Mouse (Mus musculus) A20 (cell line): ENCODE data around the gene Prr5.
A peak's percentile ranks its signal among the peaks of the same experiment; 100 is the strongest.

Experiments used
- DNase-seq: peaks from one replicate; pipeline ENCODE4 v3.0.0-alpha.2; 2011; ENCODE audit warnings: low read depth, low spot score

Gene Prr5

DNA sequence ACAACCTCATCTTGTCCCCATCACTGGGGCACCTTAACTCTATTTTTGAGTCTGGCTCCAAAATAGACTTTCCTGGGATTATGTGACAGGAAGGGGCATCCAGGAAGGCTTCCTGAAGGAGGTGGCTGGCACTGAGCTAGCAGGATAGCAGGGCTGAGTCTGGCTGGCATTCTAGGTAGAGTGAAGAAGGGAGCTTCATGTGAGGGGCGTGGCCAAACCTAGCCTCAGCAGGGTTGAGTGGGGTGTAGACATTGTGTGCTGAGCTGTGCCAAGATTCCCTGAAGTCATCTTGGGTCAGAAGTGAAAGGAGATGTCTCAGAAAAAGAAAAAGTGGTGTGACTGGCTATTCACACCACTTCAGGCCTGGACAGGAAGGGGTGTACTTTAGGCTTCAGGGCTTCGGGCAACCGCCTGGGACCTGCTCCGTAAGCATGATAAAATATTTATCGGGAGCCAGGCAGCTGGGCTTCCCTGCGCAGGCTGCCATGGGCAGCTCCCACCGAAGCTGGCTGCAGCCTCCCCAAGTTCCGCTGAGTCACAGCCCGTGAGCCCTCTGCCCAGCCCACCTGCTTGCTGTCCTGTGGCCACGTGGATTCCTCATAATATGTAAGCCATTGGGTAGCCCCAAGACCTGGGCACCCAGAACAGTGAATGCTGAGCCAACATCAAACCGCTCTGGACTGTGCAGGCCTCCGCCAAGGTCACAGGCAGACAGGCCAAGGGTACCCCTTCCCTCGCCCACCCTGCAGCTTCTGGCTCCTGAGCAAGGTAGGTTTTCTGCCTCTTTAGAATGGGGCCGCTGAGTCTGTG, at the start of gene Prr5:
Gene Prr5, plus strand, starts transcription at position 683 of the 810 bp plus-strand sequence.
- DNase-seq: no peak

DNA sequence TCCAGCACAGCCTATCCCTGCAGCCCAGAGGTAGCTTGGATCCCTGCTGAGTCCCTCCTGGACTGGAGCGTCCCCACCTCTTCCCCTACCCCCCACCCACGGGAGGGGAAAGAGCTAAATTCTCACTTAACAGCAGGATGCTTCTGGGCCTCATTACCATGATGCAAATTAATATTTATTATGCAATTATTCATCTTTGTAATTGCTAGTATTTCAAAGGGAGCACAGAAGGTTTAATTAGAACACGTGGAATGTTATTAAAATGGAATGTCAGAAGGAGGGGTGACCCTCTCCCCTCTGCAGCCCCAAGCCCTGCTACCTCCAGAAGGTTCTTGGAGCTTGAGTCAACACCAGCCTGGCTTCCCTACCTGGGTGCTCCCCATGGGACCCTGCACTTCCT, 49.4 kb upstream of the Prr5 start:
- no peak for DNase-seq

DNA sequence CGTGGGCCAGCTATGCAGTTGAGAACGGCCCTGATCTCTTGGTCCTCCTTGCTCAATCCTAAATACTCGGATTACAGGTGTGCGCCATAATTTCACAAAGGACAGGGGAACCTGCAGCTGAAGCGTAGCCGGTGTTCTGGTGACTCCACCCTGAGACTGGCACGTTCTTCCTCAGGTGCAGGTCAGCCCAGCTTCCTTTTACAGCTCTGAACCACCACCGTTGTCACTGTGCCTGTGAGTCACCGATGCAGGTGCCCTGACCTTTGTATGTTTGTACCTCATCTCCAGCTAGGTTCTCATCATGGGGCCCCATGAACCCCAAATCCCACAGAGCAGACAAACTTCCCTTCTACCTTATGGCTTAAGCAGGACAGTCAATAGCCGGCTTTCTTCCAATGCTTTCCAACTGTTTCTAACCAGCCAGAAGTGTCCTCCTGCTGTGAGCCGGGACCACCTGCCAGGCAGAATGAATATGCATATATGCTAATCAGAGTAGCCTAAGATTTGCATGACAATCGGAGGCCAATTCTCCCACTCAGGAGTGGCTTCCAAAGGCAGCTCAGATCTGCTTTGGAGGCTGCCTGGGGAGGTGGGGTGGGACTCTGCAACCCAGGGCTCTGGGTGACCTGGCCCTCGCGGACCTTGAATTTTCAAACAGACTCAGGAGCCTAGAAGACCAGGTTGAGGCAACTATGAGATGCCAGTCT, 47.5 kb upstream of the Prr5 start:
- no peak for DNase-seq

DNA sequence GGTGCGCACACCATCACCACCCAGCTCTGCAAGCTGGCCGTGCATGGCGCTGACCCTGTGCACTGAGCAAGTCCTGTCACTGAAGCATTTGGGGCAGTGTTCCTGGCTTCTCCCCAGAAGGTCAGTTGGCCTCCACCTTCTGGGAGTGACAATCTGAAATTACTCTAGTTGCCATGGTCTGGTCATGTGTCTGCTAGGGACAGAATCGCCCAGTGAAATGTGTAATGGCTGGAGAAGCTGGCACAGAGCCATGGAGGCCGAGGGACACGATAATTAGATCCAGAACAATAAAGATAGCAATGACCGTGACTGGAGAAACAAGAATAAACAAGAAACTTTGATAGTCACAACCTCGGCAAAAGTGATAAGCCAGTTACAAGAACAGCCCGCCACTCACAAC, 44.5 kb upstream of the Prr5 start:
- no peak for DNase-seq

DNA sequence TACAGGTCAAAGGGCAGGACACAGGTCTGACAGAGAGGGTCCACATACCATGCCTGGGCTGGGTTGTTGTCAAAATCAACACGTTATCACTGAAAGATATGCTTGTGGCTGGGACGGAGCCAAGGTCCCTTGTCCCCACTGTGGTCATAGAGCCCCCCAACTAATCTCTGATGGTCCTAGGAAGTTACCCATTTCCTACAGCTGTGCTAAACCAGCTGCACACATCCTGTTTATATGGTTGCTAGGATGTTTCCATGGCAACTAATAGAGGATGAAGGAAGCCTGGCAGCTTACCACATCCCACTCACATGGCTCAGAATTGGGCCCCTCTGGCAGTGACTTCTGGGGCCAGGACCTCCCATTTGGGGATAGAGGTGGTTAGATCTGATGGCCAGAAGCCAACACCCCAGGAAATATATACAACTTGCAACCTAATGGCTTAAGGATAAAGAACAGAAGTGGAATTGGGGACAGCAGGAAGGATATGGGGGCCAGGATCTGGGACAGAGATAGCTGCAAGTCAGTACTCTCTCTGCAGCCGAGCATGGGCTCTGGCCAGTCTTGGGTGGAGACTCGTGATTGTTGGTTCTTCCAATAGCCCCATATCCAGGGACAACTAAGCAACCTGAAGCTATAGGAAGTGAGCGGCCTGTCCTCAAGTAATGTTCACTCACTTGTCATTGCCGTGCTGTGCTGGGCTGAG, 43.6 kb upstream of the Prr5 start:
- no peak for DNase-seq

DNA sequence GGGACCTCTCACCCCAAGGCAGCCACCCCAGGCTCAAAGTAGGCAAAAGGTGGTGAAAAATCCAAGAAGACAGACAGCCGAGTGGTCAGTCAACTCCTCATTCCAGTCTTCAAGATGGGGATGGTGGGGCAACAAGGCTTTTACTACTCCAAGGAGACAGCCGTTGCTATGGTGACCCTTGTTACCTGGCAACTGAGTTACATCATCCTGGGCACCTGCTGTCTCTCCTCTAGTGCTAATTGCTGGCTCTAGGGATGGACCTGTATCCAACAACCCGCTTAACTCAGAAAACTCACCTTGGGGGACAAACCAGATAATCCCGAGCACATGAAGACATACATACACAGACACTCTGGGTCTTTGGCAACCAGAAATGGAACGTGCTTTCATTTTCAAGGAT, 42.1 kb upstream of the Prr5 start:
- DNase-seq: no peak

DNA sequence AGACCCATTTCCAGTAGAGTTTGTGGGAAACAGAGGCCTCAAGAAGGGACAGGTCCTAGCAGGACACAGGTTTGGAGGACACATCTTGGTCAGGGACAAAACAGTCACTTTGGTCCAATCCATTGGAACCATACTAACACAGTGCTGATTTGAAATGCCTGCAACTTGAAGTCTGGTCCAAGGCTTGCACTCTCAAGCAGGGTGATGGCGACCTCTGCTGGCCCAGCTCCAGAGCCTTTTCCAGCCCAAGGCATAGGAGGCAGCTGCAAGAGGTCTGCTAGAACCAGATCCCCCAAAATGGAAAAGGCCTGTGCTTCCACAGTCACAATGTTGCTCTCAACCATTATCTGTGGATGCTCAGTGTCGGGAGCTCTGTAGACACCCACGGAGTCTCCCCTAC, 39.7 kb upstream of the Prr5 start:
- peak; percentile 63 for DNase-seq

DNA sequence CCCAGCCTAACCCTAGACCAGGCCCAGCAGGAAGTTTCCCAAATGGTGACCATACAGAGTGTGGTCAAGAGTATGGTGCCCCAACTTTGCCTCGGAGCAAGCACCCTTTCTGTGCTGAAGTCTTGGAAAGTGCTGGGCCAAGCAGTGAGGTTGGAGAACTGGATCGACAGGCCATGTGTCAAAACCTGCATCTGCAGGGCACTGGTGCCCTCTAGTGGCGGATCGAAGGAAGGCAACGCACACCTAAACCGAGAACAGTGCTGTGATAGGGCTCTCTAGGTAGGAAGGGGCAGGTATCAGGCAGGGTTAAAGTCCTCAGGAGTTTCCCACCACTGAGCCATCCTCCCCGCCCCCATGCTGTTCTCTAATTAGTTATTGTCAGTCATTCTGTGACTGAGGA, 37.9 kb upstream of the Prr5 start:
- DNase-seq: peak; percentile 77

DNA sequence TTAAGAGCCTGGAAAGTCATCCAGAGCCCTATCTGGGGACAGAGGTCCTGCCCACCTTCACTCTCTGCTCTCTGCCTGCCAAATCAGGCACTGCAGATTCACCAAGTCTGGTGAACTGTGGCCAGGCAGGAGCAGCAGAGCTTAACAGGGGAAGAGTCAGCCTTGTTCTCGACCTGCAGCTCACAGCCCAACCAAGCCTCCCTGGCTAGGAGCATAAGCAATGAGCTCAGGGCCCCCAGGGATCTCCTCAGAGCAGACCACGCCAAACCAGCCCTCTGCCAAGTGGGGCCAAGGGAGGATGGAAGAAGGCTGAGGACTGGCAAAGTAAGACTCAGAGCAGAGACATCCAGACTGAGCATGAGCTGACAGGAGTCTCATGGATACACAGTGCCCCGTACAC, 35.1 kb upstream of the Prr5 start:
- no peak for DNase-seq

DNA sequence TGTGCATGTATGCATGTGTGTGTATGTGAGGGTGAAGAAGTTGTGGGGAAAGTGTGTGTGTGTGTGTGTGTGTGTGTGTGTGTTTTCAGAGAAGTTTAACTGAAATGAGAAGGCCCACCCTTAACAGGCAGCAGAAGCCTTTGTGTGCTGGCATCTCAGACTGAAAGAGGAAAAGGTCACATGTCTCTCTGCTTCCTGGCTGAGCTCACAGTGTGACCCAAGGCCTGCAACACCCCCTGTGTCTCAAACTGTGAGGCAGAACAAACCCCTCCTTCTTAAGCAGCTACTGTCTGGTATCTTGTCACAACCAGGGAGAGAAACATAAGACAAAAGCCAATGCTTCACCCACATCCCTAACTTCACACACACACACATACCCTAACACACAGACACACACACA, 31.0 kb upstream of the Prr5 start:
- no peak for DNase-seq

DNA sequence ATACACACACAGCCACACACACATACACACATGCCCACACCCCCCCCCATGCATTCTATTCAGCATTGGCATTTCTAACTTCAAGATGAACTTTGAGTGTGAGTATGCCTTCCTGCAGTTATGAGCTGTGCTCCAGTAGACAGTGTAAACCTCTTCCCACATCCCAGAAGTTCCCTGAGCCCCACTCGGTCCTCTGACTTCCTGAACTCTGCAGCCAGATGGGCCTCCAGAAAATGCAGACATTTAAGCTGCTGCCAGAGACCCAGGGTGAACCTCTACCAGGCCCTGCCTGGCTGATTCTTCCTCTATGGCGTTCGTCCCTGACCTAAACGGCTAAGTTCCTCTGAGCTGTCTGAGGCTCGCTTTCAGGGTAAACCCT, 30.4 kb upstream of the Prr5 start:
- DNase-seq: no peak

DNA sequence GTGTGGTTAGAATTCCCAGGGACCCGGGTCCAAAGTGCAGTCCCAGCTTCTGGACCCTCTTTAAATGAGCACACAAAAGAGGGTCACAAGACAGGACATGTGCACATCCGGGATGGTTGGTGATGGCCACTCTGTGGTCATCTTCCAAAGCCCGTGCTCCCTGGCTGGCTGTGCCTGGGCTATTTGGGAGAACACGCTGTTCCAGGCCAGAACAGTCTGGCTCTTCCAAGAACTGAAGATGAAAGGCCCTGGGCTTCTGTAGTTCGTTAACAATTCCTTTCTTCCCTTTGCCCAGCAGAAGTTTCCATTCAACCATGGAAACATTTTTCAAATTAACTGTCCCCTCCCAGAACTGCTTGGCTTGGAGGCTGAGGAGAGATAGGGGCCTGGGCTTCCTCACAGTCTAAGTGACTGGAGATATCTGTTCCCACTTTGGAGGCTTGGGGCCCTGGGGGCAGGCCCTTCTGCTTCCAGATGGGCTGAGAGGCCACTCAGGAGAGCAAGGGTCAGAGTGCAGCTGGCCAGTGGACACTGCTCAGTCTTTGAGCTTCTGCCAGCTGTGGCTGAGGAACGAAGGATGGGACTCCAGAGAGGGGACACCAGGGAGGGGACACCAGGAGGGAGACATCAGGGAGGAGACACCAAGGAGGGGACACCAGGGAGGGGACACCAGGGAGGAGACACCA, 29.8 kb upstream of the Prr5 start:
- no peak for DNase-seq

DNA sequence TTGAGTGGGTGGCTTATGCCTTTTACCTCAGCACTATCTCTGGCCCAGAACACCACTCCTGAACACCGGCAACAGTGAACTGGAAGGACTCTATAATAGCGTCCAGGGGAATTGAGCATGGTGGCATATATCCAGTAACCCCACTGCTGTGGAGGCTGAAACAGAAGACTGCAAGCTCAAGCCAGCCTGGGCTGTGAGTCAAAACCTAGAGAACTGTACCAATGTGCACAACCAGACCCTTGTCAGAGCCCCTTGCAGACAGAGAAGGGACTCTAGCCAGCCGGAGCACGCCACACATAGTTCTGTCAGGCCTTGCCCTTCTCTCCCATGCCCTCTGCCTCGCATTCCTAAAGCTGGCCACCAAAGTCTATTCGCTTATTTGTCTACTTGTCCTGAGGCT, 28.7 kb upstream of the Prr5 start:
- DNase-seq: no peak

DNA sequence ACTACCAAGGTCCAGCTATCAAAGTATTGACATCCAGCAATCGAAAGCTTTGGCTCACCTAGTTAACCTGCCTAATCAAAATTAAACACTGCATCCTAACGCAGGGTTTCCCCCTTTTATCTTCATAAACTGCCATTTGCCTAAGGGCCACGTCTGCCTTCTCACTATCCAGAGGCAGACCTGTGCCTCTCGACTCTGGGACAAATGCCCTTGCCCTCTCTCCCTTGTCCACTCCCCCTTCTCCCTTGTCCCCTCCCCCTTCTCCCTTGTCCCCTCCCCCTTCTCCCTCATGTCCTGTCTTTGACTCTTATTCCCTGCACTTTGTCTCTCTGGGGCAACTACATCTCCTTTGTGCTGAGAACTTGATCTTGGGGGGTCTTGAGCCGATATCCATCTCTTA, 28.3 kb upstream of the Prr5 start:
- no peak for DNase-seq

DNA sequence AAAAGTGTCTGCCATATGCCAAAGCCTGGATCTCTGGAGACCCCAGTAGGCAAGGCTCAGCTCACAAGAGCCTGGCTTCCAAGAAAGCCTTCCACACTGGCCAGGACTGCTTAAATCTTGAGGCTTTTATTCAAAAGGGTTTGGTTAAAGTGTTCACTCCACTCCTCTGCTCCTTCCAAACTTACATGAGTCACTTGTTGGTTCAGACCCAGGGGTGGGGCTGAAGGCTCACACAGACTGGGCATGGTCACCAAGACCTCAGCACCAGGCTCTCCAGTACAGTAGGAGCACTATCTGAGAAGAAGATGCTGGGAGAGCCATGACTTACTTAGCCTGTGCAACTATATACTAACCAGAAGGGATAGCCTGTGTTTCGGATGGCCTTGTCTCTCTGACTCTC, 27.5 kb upstream of the Prr5 start:
- DNase-seq: no peak

DNA sequence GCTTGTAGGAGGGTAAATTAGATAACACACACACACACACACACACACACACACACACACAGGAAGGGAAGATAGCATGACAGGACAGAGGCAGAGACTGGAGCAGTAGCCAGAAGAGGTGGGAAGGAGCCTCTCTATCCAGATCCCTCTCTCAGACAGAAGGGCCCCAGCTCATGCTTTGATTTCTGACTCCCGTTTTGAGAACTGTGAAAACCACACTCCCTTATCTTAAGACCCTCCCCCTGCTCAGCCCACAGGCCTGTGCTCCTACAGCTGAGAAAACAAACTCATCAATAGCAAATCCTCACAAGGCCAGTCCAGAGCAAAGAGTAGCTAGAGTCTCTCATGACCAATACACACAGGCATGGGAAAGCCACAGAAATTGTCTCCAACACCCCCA, 26.2 kb upstream of the Prr5 start:
- DNase-seq: no peak

DNA sequence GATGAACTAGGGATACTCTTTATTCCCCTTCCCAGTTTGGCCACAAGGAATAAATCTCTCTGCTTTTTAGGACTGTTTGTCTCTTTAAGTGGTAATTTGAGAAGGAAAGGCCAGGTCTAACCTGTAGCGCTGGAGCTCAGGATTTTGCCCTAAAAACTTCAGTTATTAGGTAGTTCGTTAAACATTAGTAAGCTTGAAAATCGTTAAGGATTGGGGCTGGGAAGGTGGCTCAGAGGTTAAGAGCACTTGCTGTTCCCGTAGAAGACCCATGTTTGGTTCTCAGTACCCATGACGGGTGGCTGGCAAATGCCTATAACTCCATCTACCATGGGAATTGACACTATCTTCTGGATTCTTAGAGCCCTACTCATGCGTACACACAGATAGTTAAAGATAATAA, 17.9 kb upstream of the Prr5 start:
- DNase-seq: no peak

DNA sequence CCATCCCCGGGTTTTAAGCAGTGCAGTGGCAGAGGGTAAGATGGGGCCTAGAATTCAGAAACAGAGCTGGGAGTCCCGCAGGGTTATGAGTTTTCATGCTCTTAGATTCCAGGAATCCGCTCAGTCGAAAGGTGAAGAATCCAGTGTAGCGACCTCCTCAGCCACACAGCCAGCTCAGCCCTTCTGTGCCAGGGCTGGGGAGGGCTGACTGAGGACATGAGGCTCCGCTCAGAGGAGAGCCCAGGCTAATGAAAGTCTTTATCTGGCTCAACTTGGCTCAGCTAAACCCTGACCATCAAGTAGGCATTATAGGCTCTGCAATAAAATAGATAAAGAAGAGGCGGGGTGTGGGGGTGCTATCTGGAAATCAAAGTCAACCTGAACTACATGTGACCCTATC, 16.3 kb upstream of the Prr5 start:
- no peak for DNase-seq

DNA sequence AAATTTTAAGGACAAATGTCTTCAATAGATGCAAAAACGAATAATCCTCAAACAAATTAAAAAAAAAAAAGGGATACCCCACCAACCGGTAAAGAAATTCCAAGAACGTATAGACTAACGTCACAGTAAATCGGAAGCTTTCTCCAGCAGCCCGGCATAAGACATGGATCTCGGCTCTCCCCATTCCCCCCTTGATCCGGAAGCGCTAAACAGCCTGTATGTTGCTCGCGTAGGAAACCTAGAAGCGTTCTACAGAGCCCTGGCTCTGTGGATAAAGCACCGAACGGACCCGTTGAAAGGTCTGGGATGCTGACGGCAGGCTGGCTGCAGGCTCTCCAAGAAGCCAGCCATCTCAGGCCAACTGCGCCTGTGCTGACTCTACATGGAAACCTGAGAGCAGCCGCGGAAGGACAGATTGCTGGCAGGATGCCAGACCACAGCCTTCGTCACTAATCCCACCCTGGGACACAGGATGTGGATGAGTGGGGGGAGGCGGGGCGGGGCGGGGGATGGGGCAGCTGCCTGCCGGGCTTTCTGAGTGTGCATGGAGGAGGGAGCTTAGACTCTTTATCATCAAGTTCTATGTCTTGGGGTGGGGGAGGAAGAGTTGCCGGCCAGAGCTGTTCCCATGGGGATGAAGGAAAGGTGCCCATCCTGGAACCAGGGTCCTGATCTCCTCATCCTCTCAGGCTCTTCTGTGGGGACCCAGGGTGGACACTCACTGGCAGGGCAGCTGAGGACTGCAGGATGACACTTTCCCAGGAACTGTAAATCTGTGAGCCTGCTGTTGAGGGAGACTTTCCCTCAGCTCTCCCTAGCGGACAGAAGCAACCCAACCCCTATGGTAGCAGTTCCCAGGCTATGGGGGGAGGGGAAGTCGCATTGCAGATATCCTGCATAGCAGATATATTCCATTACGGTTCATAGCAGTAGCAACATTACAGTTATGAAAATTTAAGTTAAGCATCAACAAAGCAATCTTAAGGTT, 15.1 kb upstream of the Prr5 start:
- DNase-seq: no peak

DNA sequence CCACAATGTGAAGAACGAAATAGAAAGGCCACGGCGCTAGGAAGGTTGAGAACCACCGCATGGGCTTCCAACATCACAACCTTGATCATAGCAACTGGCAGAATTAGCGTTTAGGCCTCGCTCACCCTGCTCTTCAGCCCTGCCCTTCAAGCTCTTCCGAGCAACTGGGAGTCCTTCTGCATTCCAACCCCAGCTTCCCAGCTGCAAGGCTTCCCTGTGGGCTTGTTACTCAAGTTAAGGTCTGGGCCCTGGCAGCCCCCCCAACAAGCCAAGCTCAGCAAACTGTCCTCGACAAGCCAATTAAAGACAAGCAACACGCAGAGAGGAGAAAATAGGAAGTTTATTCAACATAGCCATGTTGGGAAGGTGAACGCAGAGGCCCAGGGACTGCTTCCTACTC, 14.4 kb upstream of the Prr5 start:
- no peak for DNase-seq

DNA sequence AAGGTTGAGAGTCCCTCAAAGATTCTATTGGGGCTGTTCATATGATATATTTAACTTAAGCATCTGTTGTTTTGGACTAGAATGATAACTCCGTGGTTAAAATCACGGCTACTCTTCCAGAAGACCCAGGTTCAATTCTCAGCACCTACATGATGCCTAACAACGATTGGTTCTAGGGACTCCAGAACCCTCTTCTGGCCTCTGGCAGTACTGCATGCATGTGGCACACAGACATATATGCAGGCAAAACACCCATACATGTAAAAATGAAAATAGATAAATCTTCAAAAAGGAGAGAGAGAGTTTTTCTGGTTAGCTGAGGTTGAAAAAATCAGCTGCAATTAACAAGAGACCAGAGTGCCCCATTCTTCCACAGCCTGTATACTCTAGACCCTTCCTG, 12.7 kb upstream of the Prr5 start:
- no peak for DNase-seq
